Mouse (Mus musculus) cortical plate, adult 2 months (tissue): ENCODE data around the gene Rbpms2.

Experiments
- CTCF ChIP-seq: fragments of 200-500 bp; IDR thresholded peaks from 2 replicates; pipeline ENCODE4 v1.5.1; 2011; ENCODE audit warnings: mild to moderate bottlenecking, control low read depth, low read length; ENCODE audit not compliant: insufficient read depth; ENCODE audit errors: extremely low read depth
- POLR2A ChIP-seq: fragments of 200-500 bp; IDR thresholded peaks from 2 replicates; pipeline ENCODE4 v1.6.1; 2011; ENCODE audit warnings: mild to moderate bottlenecking, low read length, control low read depth; ENCODE audit not compliant: insufficient read depth; ENCODE audit errors: extremely low read depth

GRCm38 (mm10) chr9:65700504-65700903, 71.1 kb downstream of the Rbpms2 start:
- TF ChIP-seq CTCF, result no peak
- TF ChIP-seq POLR2A, result no peak
